Mouse (Mus musculus): ENCODE measurements at regions not wholly inside any gene's neighbourhood (a gene's known extent, or its start where the extent isn't known, plus 50 kb on each side); places are given as distances from the start of the nearest gene placed in this dataset. TPM values are rescaled to one million over a fixed set of nuclear protein-coding genes. Genes with fewer than 3 reads are reported as not detected.

DNA sequence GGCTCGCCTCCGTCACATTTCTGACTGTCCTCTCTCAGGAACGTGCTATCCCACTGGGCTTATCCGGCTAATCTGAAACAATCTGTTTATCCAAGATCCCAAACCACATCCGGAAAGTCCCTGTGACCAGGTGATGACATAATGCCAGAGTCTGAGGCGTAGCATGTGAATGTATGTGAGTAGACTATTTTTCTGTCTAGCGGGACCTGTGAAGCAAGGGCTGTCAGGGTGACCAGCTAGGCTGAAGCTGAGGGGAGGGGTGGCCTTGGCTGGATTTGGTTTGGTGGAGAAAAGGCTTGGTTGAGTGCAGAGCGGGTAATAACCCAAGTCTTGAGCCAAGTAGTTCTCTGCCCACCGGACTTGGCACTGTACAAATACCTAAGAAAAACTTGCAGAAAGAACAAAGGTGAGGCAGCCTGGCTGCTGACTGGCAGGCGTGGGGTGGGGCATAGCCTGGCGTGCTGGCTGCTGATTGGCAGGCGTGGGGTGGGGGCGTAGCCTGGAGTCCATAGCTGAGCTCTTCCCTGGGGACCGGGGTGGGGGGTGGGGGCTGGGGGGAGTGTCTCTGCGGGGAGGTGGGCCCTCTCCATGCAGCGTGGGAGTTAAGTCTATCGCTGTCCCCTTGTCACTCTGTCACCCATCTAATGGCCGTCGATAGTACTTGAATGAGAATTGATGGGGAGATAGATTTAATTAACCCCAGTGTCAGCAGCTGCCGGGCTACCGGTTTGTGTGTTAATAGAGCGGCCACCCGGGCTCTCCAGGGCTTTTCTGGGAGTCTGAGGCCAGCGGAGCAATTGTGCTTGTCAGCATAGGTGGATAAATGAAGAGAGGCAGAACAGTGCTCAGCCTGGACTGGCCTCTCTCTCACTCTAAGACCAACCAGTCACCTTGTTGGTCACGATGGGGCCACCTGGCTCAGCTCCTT lies 54.2 kb upstream of the Unc5b start:
- TF ChIP-seq CTCF (IDR thresholded peaks at IDR 0.05; ENCODE audit: low read depth) = no peak
- TF ChIP-seq EP300 (IDR thresholded peaks at IDR 0.05; ENCODE audit: low read depth) = no peak
- no peak for ATAC-seq (ENCODE audit: insufficient read depth, low read depth)
- Histone ChIP-seq H3K27ac (ENCODE audit: low read depth) (no peak overlapping the region), H3K9ac (replicated peaks; ENCODE audit: low read depth, low read length) (no peak overlapping the region), H3K4me1 (ENCODE audit: control insufficient read depth, insufficient read depth) (no peaks in the 10 kb centered on the region), H3K27me3 (ENCODE audit: control insufficient read depth, insufficient read depth, low read length) (no peaks in the 10 kb centered on the region), H3K4me3 (ENCODE audit: low read depth, low read length) (no peak overlapping the region), H3K9me3 (replicated peaks; ENCODE audit: control insufficient read depth, low read length) (no peaks in the 10 kb centered on the region), H3K36me3 (replicated peaks; ENCODE audit: control insufficient read depth, insufficient read depth, low read length) (no peaks in the 10 kb centered on the region), H3K4me2 (ENCODE audit: low read depth, low read length) (no peak overlapping the region)
- DNase-seq (ENCODE audit: low spot score) = no peak
- 32% methylated on average over 25 of the region's 25 CpGs for WGBS

DNA sequence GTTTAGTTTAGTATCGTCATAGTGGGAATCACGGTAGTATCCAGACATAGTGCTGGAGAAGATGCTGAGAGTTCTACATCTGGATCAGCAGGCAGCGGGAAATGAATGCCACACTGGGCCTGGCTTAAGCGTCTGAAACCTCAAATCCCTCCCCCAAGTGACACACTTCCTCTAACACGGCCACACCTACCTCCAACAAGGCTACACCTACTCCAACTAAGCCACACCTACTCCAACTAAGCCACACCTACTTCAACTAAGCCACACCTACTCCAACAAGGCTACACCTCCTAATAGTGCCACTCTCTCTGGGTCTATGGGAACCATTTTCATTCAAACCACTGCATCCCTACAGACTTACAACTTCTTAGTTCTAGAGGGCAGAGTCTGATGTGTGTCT lies 53.4 kb upstream of the Unc5b start:
- no peak for ATAC-seq (ENCODE audit: insufficient read depth, low read depth)
- Histone ChIP-seq H3K27me3 (ENCODE audit: control insufficient read depth, insufficient read depth, low read length) (no peaks in the 10 kb centered on the region), H3K9me3 (replicated peaks; ENCODE audit: control insufficient read depth, low read length) (no peaks in the 10 kb centered on the region), H3K9ac (replicated peaks; ENCODE audit: low read depth, low read length) (no peak overlapping the region), H3K4me1 (ENCODE audit: control insufficient read depth, insufficient read depth) (no peaks in the 10 kb centered on the region), H3K27ac (ENCODE audit: low read depth) (no peak overlapping the region), H3K36me3 (replicated peaks; ENCODE audit: control insufficient read depth, insufficient read depth, low read length) (no peaks in the 10 kb centered on the region), H3K4me2 (ENCODE audit: low read depth, low read length) (no peak overlapping the region), H3K4me3 (ENCODE audit: low read depth, low read length) (no peak overlapping the region)
- DNase-seq (ENCODE audit: low spot score) = no peak
- 93% methylated on average over 5 of the region's 5 CpGs for WGBS
- TF ChIP-seq EP300 (IDR thresholded peaks at IDR 0.05; ENCODE audit: low read depth) (no peak), CTCF (IDR thresholded peaks at IDR 0.05; ENCODE audit: low read depth) (no peak)

MicroRNAs in the stretch of these regions (microRNA counts, 519-probe panel; counts per million panel counts)
- not detected for microRNA mmu-miR-466j

Small RNA genes in the stretch of these regions (microRNA-seq; reads per million reads assigned to microRNA genes)
- not detected for gene Mir466j
- gene Mir6408 = not detected
